In the genomic region with DNA sequence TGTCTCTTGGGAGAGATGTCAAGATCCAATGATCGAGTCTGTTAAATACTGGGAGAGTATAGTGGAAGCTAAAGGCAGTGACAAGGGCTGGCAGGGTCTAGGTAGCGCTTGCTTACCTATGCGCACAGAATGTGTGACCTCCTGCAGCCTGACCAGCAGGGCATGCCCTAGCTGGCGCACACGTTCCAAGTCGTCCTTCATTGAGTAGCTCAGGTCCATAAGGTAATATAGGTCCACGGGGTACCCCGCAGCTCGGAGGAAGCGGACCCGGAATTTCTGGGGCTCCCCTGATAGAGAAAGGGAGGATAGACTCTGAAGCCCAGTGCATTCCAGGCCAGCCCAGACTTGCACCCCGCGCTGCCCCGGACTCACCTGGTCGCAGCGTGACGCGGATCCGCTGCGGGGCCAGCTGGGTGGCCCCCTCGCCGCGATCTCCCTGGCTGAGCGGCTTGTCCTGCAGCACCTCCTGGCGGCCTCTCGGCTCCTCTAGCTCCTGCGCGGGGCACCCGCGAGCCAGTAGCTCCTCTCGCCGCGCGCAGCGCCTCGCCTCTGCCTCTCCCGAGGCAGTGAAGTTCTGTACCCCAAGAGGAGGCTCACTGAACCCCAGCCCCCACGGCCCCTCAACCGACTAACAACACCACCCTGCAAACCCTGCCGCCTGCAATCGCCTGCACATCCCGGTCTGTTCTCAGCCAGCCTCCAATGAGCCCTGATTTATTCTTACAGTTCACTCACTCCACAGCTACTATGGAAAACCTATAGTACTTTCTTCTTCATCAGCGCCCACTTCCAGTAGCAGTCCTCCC, we compare ENCODE assay signal across 8 mouse cellular contexts. TPM values are rescaled to one million over a fixed set of nuclear protein-coding genes. Genes with fewer than 3 reads are reported as not detected.
DNase-seq lines count a peak whose midpoint lies in the region; ATAC-seq and TF ChIP-seq lines count a peak whose summit lies in the region.

No protein-coding gene starts in this region.

- peak; percentile 83 for DNase-seq in CD4-positive, CD25-positive, alpha-beta regulatory T cell, adult 2 months (ENCODE audit: low read depth, low spot score)
- DNase-seq in brain, adult 2 months (ENCODE audit: low read depth, low spot score) = peak; percentile 85
- peak; percentile 91 for DNase-seq in kidney, postnatal 10 days
- DNase-seq in liver, postnatal 0 days = peak; percentile 86
- peak; percentile 90 for DNase-seq in testis, postnatal 10 days (ENCODE audit: low spot score)

- peak overlapping the region; percentile 80 for H3K9ac ChIP-seq in heart, embryonic 13.5 days
- peak overlapping the region; percentile 52 for H3K9ac ChIP-seq in liver, postnatal 0 days (replicated peaks)
- peak overlapping the region; percentile 40; the same call in 1 of the 2 replicates for H3K9ac ChIP-seq in neural tube, embryonic 12.5 days

- H3K9me3 ChIP-seq in heart, embryonic 13.5 days = no peaks in the 10 kb centered on the region
- no peaks in the 10 kb centered on the region for H3K9me3 ChIP-seq in liver, postnatal 0 days (ENCODE audit: low read length)
- no peaks in the 10 kb centered on the region for H3K9me3 ChIP-seq in neural tube, embryonic 12.5 days

- H3K4me1 ChIP-seq in heart, embryonic 13.5 days = peaks cover 14% of the 10 kb centered on the region
- peaks cover 13% of the 10 kb centered on the region for H3K4me1 ChIP-seq in liver, postnatal 0 days (ENCODE audit: insufficient read depth)
- peaks cover 12% of the 10 kb centered on the region for H3K4me1 ChIP-seq in neural tube, embryonic 12.5 days

- peak; percentile 92 for TF ChIP-seq CTCF in liver, postnatal 0 days (IDR thresholded peaks at IDR 0.05; ENCODE audit: low read depth)

- peak overlapping the region; percentile 53 for H3K4me3 ChIP-seq in heart, embryonic 13.5 days
- H3K4me3 ChIP-seq in liver, postnatal 0 days (ENCODE audit: low read depth, low read length) = peak overlapping the region; percentile 48
- peak overlapping the region; percentile 37 for H3K4me3 ChIP-seq in neural tube, embryonic 12.5 days

- H3K27ac ChIP-seq in heart, embryonic 13.5 days (replicated peaks) = no peak overlapping the region
- 0 out of 2 replicates have a peak overlapping the region, but pooled peaks have one; percentile 30 for H3K27ac ChIP-seq in liver, postnatal 0 days (ENCODE audit: low read depth)
- H3K27ac ChIP-seq in neural tube, embryonic 12.5 days = no peak overlapping the region

- H3K27me3 ChIP-seq in heart, embryonic 13.5 days (replicated peaks) = peaks cover 36% of the 10 kb centered on the region
- peaks cover 21% of the 10 kb centered on the region; the same call in 1 of the 2 replicates for H3K27me3 ChIP-seq in liver, postnatal 0 days (ENCODE audit: insufficient read depth, low read length)
- H3K27me3 ChIP-seq in neural tube, embryonic 12.5 days (replicated peaks) = peaks cover 23% of the 10 kb centered on the region

- peak overlapping the region; percentile 85 for H3K4me2 ChIP-seq in heart, embryonic 13.5 days
- peak overlapping the region; percentile 90 for H3K4me2 ChIP-seq in liver, postnatal 0 days (ENCODE audit: low read depth, low read length)
- H3K4me2 ChIP-seq in neural tube, embryonic 12.5 days (replicated peaks) = peak overlapping the region; percentile 77

- no peaks in the 10 kb centered on the region for H3K36me3 ChIP-seq in heart, embryonic 13.5 days
- no peaks in the 10 kb centered on the region for H3K36me3 ChIP-seq in liver, postnatal 0 days (replicated peaks; ENCODE audit: insufficient read depth, low read length)
- no peaks in the 10 kb centered on the region for H3K36me3 ChIP-seq in neural tube, embryonic 12.5 days

- ATAC-seq in erythroblast, adult 5-6 weeks (replicated peaks; ENCODE audit: low FRiP score, poor library complexity, severe bottlenecking) = peak; percentile 81
- peak; percentile 72; the same call in 1 of the 2 replicates for ATAC-seq in heart, embryonic 13.5 days (ENCODE audit: extremely low read depth, insufficient number of reproducible peaks, low FRiP score, low TSS enrichment)
- peak; percentile 81 for ATAC-seq in liver, postnatal 0 days
- peak; percentile 82 for ATAC-seq in neural tube, embryonic 12.5 days (ENCODE audit: low FRiP score, low read depth)

- WGBS in heart, embryonic 13.5 days = 3% methylated on average over 43 of the region's 43 CpGs
- 6% methylated on average over 41 of the region's 43 CpGs for WGBS in liver, postnatal 0 days (ENCODE audit: insufficient replicate concordance)
- WGBS in neural tube, embryonic 12.5 days = 3% methylated on average over 43 of the region's 43 CpGs

- TF ChIP-seq EP300 in liver, postnatal 0 days (IDR thresholded peaks at IDR 0.05; ENCODE audit: low read depth) = no peak

RNA-seq across cellular contexts. Expression of a gene that starts 7.4 kb away (rescaled TPM):
- 36.8 and 55.3 TPM in 2 replicates for total RNA-seq in erythroblast, adult 5-6 weeks (2015; ENCODE audit: low replicate concordance)
- 31.0 and 35.5 TPM in 2 replicates for total RNA-seq in erythroblast, adult 5-6 weeks (2017; ENCODE audit: low replicate concordance)
- 0.46 and 0.78 TPM in 2 replicates for polyA plus RNA-seq in heart, embryonic 13.5 days (2015; fragmentation: Nextera tagmentation; extraction: Ambion mirVana)
- 5.8 and 8.6 TPM in 2 replicates for polyA plus RNA-seq in liver, postnatal 0 days (2015; fragmentation: Nextera tagmentation; extraction: Ambion mirVana)
- polyA plus RNA-seq in neural tube, embryonic 12.5 days (2016; fragmentation: Nextera tagmentation; extraction: Ambion mirVana) = 0.29 and 0.79 TPM in 2 replicates

RNA-seq across cellular contexts. Expression of a gene that starts 19.9 kb away (rescaled TPM):
- 2.9 TPM in 1 of 2 replicates, not detected in the other for total RNA-seq in erythroblast, adult 5-6 weeks (2015; ENCODE audit: low replicate concordance)
- 9.3 and 12.5 TPM in 2 replicates for total RNA-seq in erythroblast, adult 5-6 weeks (2017; ENCODE audit: low replicate concordance)
- 33.4 and 41.6 TPM in 2 replicates for polyA plus RNA-seq in heart, embryonic 13.5 days (2015; fragmentation: Nextera tagmentation; extraction: Ambion mirVana)
- polyA plus RNA-seq in liver, postnatal 0 days (2015; fragmentation: Nextera tagmentation; extraction: Ambion mirVana) = 224 and 243 TPM in 2 replicates
- polyA plus RNA-seq in neural tube, embryonic 12.5 days (2016; fragmentation: Nextera tagmentation; extraction: Ambion mirVana) = 46.7 and 48.3 TPM in 2 replicates

RNA-seq across cellular contexts. Expression of a gene that starts 21.3 kb away (rescaled TPM):
- 14.2 and 19.0 TPM in 2 replicates for total RNA-seq in erythroblast, adult 5-6 weeks (2015; ENCODE audit: low replicate concordance)
- total RNA-seq in erythroblast, adult 5-6 weeks (2017; ENCODE audit: low replicate concordance) = 15.7 and 21.5 TPM in 2 replicates
- 30.3 and 31.7 TPM in 2 replicates for polyA plus RNA-seq in heart, embryonic 13.5 days (2015; fragmentation: Nextera tagmentation; extraction: Ambion mirVana)
- polyA plus RNA-seq in liver, postnatal 0 days (2015; fragmentation: Nextera tagmentation; extraction: Ambion mirVana) = 10.7 and 11.6 TPM in 2 replicates
- 98.3 and 105 TPM in 2 replicates for polyA plus RNA-seq in neural tube, embryonic 12.5 days (2016; fragmentation: Nextera tagmentation; extraction: Ambion mirVana)

RNA-seq across cellular contexts. Expression of a gene that starts 32.9 kb away (rescaled TPM):
- total RNA-seq in erythroblast, adult 5-6 weeks (2015; ENCODE audit: low replicate concordance) = 0.84 and 1.5 TPM in 2 replicates
- 0.84 and 5.2 TPM in 2 replicates for total RNA-seq in erythroblast, adult 5-6 weeks (2017; ENCODE audit: low replicate concordance)
- 9.0 and 9.1 TPM in 2 replicates for polyA plus RNA-seq in heart, embryonic 13.5 days (2015; fragmentation: Nextera tagmentation; extraction: Ambion mirVana)
- 2.4 and 2.6 TPM in 2 replicates for polyA plus RNA-seq in liver, postnatal 0 days (2015; fragmentation: Nextera tagmentation; extraction: Ambion mirVana)
- polyA plus RNA-seq in neural tube, embryonic 12.5 days (2016; fragmentation: Nextera tagmentation; extraction: Ambion mirVana) = 15.4 and 18.7 TPM in 2 replicates

RNA-seq across cellular contexts. Expression of a gene that starts 46.0 kb away (rescaled TPM):
- total RNA-seq in erythroblast, adult 5-6 weeks (2015; ENCODE audit: low replicate concordance) = not detected in 2 replicates
- total RNA-seq in erythroblast, adult 5-6 weeks (2017; ENCODE audit: low replicate concordance) = not detected in 2 replicates
- polyA plus RNA-seq in heart, embryonic 13.5 days (2015; fragmentation: Nextera tagmentation; extraction: Ambion mirVana) = not detected in 2 replicates
- polyA plus RNA-seq in liver, postnatal 0 days (2015; fragmentation: Nextera tagmentation; extraction: Ambion mirVana) = not detected in 2 replicates
- polyA plus RNA-seq in neural tube, embryonic 12.5 days (2016; fragmentation: Nextera tagmentation; extraction: Ambion mirVana) = 0.09 and 0.23 TPM in 2 replicates
